Mouse (Mus musculus) G1E (cell line): ENCODE measurements at regions not wholly inside any gene's neighbourhood (a gene's known extent, or its start where the extent isn't known, plus 50 kb on each side); places are given as distances from the start of the nearest gene placed in this dataset.
"Not testable (repeated sequence)": the region's sequence is repeated elsewhere in the genome, so short reads cannot be mapped to it uniquely, and the experiment has no call there.

Experiments used
- ATAC-seq: 2 replicates; pipeline ENCODE4 v1.8.0; 2016; ENCODE audit warnings: mild to moderate bottlenecking; ENCODE audit not compliant: insufficient number of reproducible peaks, poor library complexity, low FRiP score, severe bottlenecking; ENCODE audit errors: extremely low read depth
- DNase-seq: peaks from one replicate; pipeline ENCODE4 v3.0.0; 2012; ENCODE audit warnings: low spot score
- H3K27me3 ChIP-seq: 2 replicates; pipeline ENCODE4 v1.6.1; 2012; ENCODE audit warnings: mild to moderate bottlenecking, low read length, inconsistent platforms; ENCODE audit not compliant: insufficient read depth
- H3K36me3 ChIP-seq: replicated peaks from 2 replicates; pipeline ENCODE3; 2012; ENCODE audit warnings: mild to moderate bottlenecking, inconsistent platforms
- H3K4me1 ChIP-seq: 2 replicates; pipeline ENCODE4 v1.6.1; 2012; ENCODE audit warnings: low read depth, low read length, inconsistent platforms, mixed read lengths; ENCODE audit not compliant: insufficient read depth
- H3K4me3 ChIP-seq: 2 replicates; pipeline ENCODE4 v1.5.1; 2012; ENCODE audit warnings: low read depth, mild to moderate bottlenecking, inconsistent platforms, low read length, moderate library complexity, mixed read lengths
- H3K9me3 ChIP-seq: replicated peaks from 2 replicates; pipeline ENCODE4 v1.6.1; 2012; ENCODE audit warnings: inconsistent platforms
- CTCF ChIP-seq: IDR thresholded peaks from 2 replicates; pipeline ENCODE4 v1.5.1; 2012; ENCODE audit warnings: low read depth, low read length, inconsistent platforms, mixed read lengths
- GATA1 ChIP-seq: IDR thresholded peaks from 2 replicates; pipeline ENCODE4 v1.6.1; 2012; ENCODE audit warnings: borderline replicate concordance, low read length, inconsistent platforms, mixed read lengths
- GATA2 ChIP-seq: IDR thresholded peaks from 2 replicates; pipeline ENCODE4 v1.6.1; 2012; ENCODE audit warnings: low read depth, low read length, inconsistent platforms, borderline replicate concordance
- POLR2AphosphoS5 ChIP-seq: IDR thresholded peaks from 2 replicates; pipeline ENCODE4 v1.6.1; 2012; ENCODE audit warnings: low read depth, low read length, inconsistent platforms; ENCODE audit not compliant: insufficient replicate concordance
- TAL1 ChIP-seq: conservative IDR thresholded peaks from 2 replicates; pipeline ENCODE4 v1.6.1; 2012; ENCODE audit warnings: low read depth, low read length, inconsistent platforms, mixed read lengths

- no peaks in the 10 kb centered on the region for H3K27me3 ChIP-seq
- H3K36me3 ChIP-seq, result no peaks in the 10 kb centered on the region
- H3K4me3 ChIP-seq, result no peak overlapping the region
- no peak for TF ChIP-seq TAL1
- no peak for TF ChIP-seq GATA1
- no peak for TF ChIP-seq GATA2
- TF ChIP-seq CTCF, result peak; percentile 22; the same call in 1 of the 2 replicates
- no peaks in the 10 kb centered on the region for H3K4me1 ChIP-seq
- H3K9me3 ChIP-seq, result peaks cover 7% of the 10 kb centered on the region
- DNase-seq, result no peak
- no peak for ATAC-seq
Observed at GRCm38 (mm10) chr12:45171927-45172642, 97.6 kb upstream of the Stxbp6 start.

GRCm38 (mm10) chr12:45162011-45162410, 87.5 kb upstream of the Stxbp6 start:
- no peak for ATAC-seq
- TF ChIP-seq GATA2 (no peak), TAL1 (no peak), GATA1 (no peak), POLR2AphosphoS5 (no peak), CTCF (no peak)
- peaks cover 5% of the 10 kb centered on the region for H3K9me3 ChIP-seq

DNA sequence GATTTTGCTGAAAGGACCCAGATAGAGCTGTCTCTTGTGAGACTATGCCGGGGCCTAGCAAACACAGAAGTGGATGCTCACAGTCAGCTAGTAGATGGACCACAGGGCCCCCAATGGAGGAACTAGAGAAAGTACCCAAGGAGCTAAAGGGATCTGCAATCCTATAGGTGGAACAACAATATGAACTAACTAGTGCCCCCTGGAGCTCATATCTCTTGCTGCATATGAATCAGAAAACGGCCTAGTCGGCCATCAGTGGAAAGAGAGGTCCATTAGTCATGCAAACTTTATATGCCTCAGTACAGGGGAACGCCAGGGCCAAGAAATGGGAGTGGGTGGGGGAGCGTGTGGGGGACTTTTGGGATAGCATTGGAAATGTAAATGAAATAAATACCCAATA, 87.1 kb upstream of the Stxbp6 start:
- not testable (repeated sequence) for H3K27me3 ChIP-seq, H3K9me3 ChIP-seq, ATAC-seq, H3K36me3 ChIP-seq, H3K4me3 ChIP-seq, DNase-seq, H3K4me1 ChIP-seq

More at GRCm38 (mm10) chr12:45162011-45162410, 87.5 kb upstream of the Stxbp6 start:
- Histone ChIP-seq H3K27me3 (no peaks in the 10 kb centered on the region), H3K36me3 (no peaks in the 10 kb centered on the region), H3K4me3 (no peak overlapping the region), H3K4me1 (no peaks in the 10 kb centered on the region)
- no peak for DNase-seq

- Histone ChIP-seq H3K4me3 (no peak overlapping the region), H3K4me1 (no peaks in the 10 kb centered on the region), H3K36me3 (no peaks in the 10 kb centered on the region), H3K27me3 (no peaks in the 10 kb centered on the region), H3K9me3 (peaks cover 5% of the 10 kb centered on the region)
- no peak for DNase-seq
- ATAC-seq, result no peak
- TF ChIP-seq TAL1 (no peak), CTCF (no peak), POLR2AphosphoS5 (no peak), GATA1 (no peak), GATA2 (no peak)
Observed at GRCm38 (mm10) chr12:45158986-45159385, 84.5 kb upstream of the Stxbp6 start.

DNA sequence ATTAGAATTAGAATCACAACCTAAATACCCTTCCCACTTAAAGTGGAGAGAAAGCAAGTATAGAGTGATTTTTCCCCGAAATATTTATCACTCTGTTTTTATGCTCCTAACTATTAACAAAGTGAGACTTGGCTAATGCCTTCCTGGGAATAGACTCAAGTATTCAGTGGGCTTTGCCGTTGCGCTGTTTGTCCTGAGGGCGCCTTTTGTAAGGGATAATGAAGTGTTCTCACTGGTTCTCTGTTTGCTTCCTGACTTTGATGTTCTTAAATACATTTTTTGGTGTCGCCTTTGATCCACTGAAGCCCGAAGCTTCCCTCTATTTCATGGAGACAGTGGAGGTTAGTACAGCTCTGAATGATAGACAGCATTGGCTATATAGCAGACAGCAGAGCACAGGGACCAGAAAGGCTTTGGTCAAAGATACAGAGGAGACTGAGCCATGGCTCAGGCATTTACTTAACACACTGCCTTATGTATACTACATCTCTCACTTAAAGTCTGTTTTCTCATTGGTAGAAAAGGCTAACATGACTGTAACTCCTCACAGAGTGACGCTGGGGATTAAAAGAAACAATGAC, 63.0 kb upstream of the Stxbp6 start:
- TF ChIP-seq TAL1 (no peak), GATA1 (no peak), CTCF (no peak), GATA2 (no peak), POLR2AphosphoS5 (no peak)
- no peak for DNase-seq
- ATAC-seq, result no peak
- Histone ChIP-seq H3K36me3 (no peaks in the 10 kb centered on the region), H3K27me3 (no peaks in the 10 kb centered on the region), H3K9me3 (peaks cover 5% of the 10 kb centered on the region), H3K4me1 (no peaks in the 10 kb centered on the region), H3K4me3 (no peak overlapping the region)

DNA sequence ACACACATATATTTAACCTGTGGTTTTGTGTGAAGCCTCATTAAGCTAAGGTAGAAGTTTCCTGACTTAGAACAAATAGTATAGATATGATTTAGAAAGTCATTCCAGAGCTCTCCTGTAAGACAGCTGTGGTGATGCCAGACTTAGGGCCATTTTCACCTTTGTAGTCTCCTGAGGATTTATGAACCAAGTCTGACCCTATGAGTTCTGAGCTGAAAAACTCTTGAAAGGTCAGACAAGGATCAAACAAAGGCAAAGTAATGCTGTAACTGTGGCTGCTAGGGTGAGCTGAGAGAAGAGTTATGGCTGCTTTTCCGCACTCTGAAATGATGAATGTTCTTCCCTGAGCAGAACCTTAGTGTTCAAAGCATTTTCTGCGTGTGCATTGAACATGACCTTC, 58.9 kb upstream of the Stxbp6 start:
- no peak for DNase-seq
- TF ChIP-seq GATA2, result no peak
- no peak for TF ChIP-seq GATA1
- no peak for TF ChIP-seq TAL1
- TF ChIP-seq POLR2AphosphoS5, result no peak
- TF ChIP-seq CTCF, result no peak
- Histone ChIP-seq H3K9me3 (peaks cover 13% of the 10 kb centered on the region), H3K36me3 (no peaks in the 10 kb centered on the region), H3K4me3 (no peak overlapping the region), H3K27me3 (no peaks in the 10 kb centered on the region), H3K4me1 (no peaks in the 10 kb centered on the region)
- no peak for ATAC-seq
